Mouse (Mus musculus) heart, embryonic 14.5 days (tissue): ENCODE data around the gene Zcwpw1. TPM values are rescaled to one million over a fixed set of nuclear protein-coding genes. Genes with fewer than 3 reads are reported as not detected.

Experiments used
- ATAC-seq: fragments of 200-750 bp; cut with Nextera tagmentation; 2 replicates; pipeline ENCODE4 v1.8.0; 2017; ENCODE audit warnings: low read depth, moderate TSS enrichment; ENCODE audit not compliant: insufficient number of reproducible peaks, insufficient read depth, low FRiP score
- H3K27ac ChIP-seq, 2 experiments: fragments of 200-500 bp in 1 of 2; fragments of 300-500 bp in 1 of 2; sonication (generic) in 1 of 2; replicated peaks in 1 of 2; 2 replicates each; pipeline ENCODE4 v1.5.1; 2012 to 2014; ENCODE audit warnings: low read depth in 2 of 2, low read length in 2 of 2, control low read depth in 1 of 2, mild to moderate bottlenecking in 1 of 2, mixed read lengths in 1 of 2; ENCODE audit not compliant: control insufficient read depth in 1 of 2, insufficient read depth in 1 of 2
- H3K27me3 ChIP-seq: fragments of 300-500 bp; sonication (generic); 2 replicates; pipeline ENCODE4 v1.6.1; 2014; ENCODE audit warnings: mild to moderate bottlenecking, low read length, control low read depth; ENCODE audit not compliant: control insufficient read depth, insufficient read depth
- H3K36me3 ChIP-seq: fragments of 300-500 bp; sonication (generic); 2 replicates; pipeline ENCODE4 v1.6.1; 2014; ENCODE audit warnings: mild to moderate bottlenecking, control low read depth, low read length, mixed read lengths; ENCODE audit not compliant: control insufficient read depth, insufficient read depth
- H3K4me1 ChIP-seq, 2 experiments: fragments of 200-500 bp in 1 of 2; fragments of 300-500 bp in 1 of 2; sonication (generic) in 1 of 2; 2 replicates each; pipeline ENCODE4 v1.6.1; 2012 to 2014; ENCODE audit warnings: low read length in 2 of 2, control low read depth in 1 of 2, mixed read lengths in 1 of 2; ENCODE audit not compliant: control insufficient read depth in 2 of 2, insufficient read depth in 2 of 2
- H3K4me2 ChIP-seq: fragments of 300-500 bp; sonication (generic); 2 replicates; pipeline ENCODE4 v1.6.1; 2014; ENCODE audit warnings: mild to moderate bottlenecking, low read length
- H3K4me3 ChIP-seq, 2 experiments: fragments of 200-500 bp in 1 of 2; fragments of 300-500 bp in 1 of 2; sonication (generic) in 1 of 2; 2 replicates each; pipeline ENCODE4 v1.5.1; 2012 to 2014; ENCODE audit warnings: low read length in 2 of 2, mild to moderate bottlenecking in 2 of 2, control low read depth in 1 of 2, low read depth in 1 of 2, moderate library complexity in 1 of 2; ENCODE audit not compliant: control insufficient read depth in 1 of 2, insufficient read depth in 1 of 2
- H3K9ac ChIP-seq: fragments of 300-500 bp; sonication (generic); 2 replicates; pipeline ENCODE4 v1.6.1; 2014; ENCODE audit warnings: mild to moderate bottlenecking, low read length
- H3K9me3 ChIP-seq: fragments of 300-500 bp; sonication (generic); 2 replicates; pipeline ENCODE4 v1.6.1; 2016; ENCODE audit warnings: low read length, control low read depth; ENCODE audit not compliant: control insufficient read depth
- WGBS: fragments of 180-500 bp; shearing (Covaris S2); extraction: QIAGEN DNeasy Blood & Tissue Kit; methylation state at CpG from one replicate; pipeline ENCODE4 v1.1.7; 2014; 5-methylcytosine and 5-hydroxymethylcytosine counted together
- polyA plus RNA-seq: library from polyadenylated mRNA; unstranded; fragments of >200 nt; fragmentation: Nextera tagmentation; extraction: Ambion mirVana; gene quantifications from 2 replicates; pipeline ENCODE4 v1.2.1, GENCODE M21; 2014

Gene Zcwpw1
- polyA plus RNA-seq, 1 experiment from 2014 or later: 7.6 TPM

GRCm38 (mm10) chr5:137788171-137788570, 573 bp downstream of the Zcwpw1 start:
- H3K4me3 ChIP-seq: peak overlapping the region in 1 of 2 experiments; percentile 49; a peak in 3 of 4 replicates
- no peaks in the 10 kb centered on the region for H3K9me3 ChIP-seq
- H3K27ac ChIP-seq: no peak overlapping the region
- peak overlapping the region; percentile 77 for H3K4me2 ChIP-seq
- no peak for ATAC-seq
- H3K9ac ChIP-seq: peak overlapping the region; percentile 55; the same call in 1 of the 2 replicates
- 72% methylated on average over 24 of the region's 24 CpGs for WGBS
- peaks cover 18% of the 10 kb centered on the region for H3K36me3 ChIP-seq
- H3K27me3 ChIP-seq: no peaks in the 10 kb centered on the region
- peaks cover 24 to 26% of the 10 kb centered on the region in 2 experiments for H3K4me1 ChIP-seq

- peaks cover 15 to 19% of the 10 kb centered on the region in 2 experiments for H3K4me1 ChIP-seq
- H3K27ac ChIP-seq: no peak overlapping the region
- no peak for ATAC-seq
- H3K4me2 ChIP-seq: no peak overlapping the region
- WGBS: 94% methylated on average over 2 of the region's 2 CpGs
- H3K36me3 ChIP-seq: peaks cover 9% of the 10 kb centered on the region
- H3K9me3 ChIP-seq: no peaks in the 10 kb centered on the region
- no peak overlapping the region for H3K9ac ChIP-seq
- no peak overlapping the region for H3K4me3 ChIP-seq
- no peaks in the 10 kb centered on the region for H3K27me3 ChIP-seq
Observed at GRCm38 (mm10) chr5:137788946-137789531, 1.4 kb downstream of the Zcwpw1 start.

- H3K4me3 ChIP-seq: no peak overlapping the region
- no peaks in the 10 kb centered on the region for H3K36me3 ChIP-seq
- H3K4me1 ChIP-seq: peaks cover 3 to 8% of the 10 kb centered on the region in 2 experiments
- no peak for ATAC-seq
- no peaks in the 10 kb centered on the region for H3K9me3 ChIP-seq
- H3K9ac ChIP-seq: no peak overlapping the region
- no peaks in the 10 kb centered on the region for H3K27me3 ChIP-seq
- no peak overlapping the region for H3K4me2 ChIP-seq
- H3K27ac ChIP-seq: no peak overlapping the region
Observed at GRCm38 (mm10) chr5:137791553-137791952, 4.0 kb downstream of the Zcwpw1 start.

GRCm38 (mm10) chr5:137796606-137797005, 9.0 kb downstream of the Zcwpw1 start:
- no peaks in the 10 kb centered on the region for H3K36me3 ChIP-seq
- H3K4me3 ChIP-seq: no peak overlapping the region
- no peaks in the 10 kb centered on the region for H3K27me3 ChIP-seq
- WGBS: 74% methylated on average over 3 of the region's 3 CpGs
- peaks cover 0 to 2% of the 10 kb centered on the region in 2 experiments; a peak in 2 of 4 replicates for H3K4me1 ChIP-seq
- no peak overlapping the region for H3K27ac ChIP-seq
- ATAC-seq: no peak
- no peak overlapping the region for H3K9ac ChIP-seq
- no peak overlapping the region for H3K4me2 ChIP-seq
- no peaks in the 10 kb centered on the region for H3K9me3 ChIP-seq

GRCm38 (mm10) chr5:137800917-137801316, 13.3 kb downstream of the Zcwpw1 start:
- 57% methylated on average over 3 of the region's 3 CpGs for WGBS
- Histone ChIP-seq H3K4me3 (no peak overlapping the region), H3K9ac (no peak overlapping the region), H3K36me3 (no peaks in the 10 kb centered on the region), H3K4me2 (no peak overlapping the region), H3K9me3 (no peaks in the 10 kb centered on the region), H3K27me3 (no peaks in the 10 kb centered on the region), H3K4me1 (peaks cover 0 to 2% of the 10 kb centered on the region in 2 experiments; a peak in 2 of 4 replicates), H3K27ac (no peak overlapping the region)
- ATAC-seq: no peak

- H3K9ac ChIP-seq: no peak overlapping the region
- no peak overlapping the region for H3K4me2 ChIP-seq
- no peak overlapping the region for H3K27ac ChIP-seq
- ATAC-seq: no peak
- WGBS: 71% methylated on average over 1 of the region's 1 CpGs
- H3K4me1 ChIP-seq: no peaks in the 10 kb centered on the region
- no peaks in the 10 kb centered on the region for H3K27me3 ChIP-seq
- H3K9me3 ChIP-seq: no peaks in the 10 kb centered on the region
- no peaks in the 10 kb centered on the region for H3K36me3 ChIP-seq
- no peak overlapping the region for H3K4me3 ChIP-seq
Observed at GRCm38 (mm10) chr5:137806158-137806557, 18.6 kb downstream of the Zcwpw1 start.

GRCm38 (mm10) chr5:137808316-137808715, 20.7 kb downstream of the Zcwpw1 start:
- H3K27me3 ChIP-seq: no peaks in the 10 kb centered on the region
- no peak overlapping the region for H3K4me3 ChIP-seq
- H3K4me1 ChIP-seq: no peaks in the 10 kb centered on the region
- no peak overlapping the region for H3K27ac ChIP-seq
- no peak overlapping the region for H3K4me2 ChIP-seq
- H3K36me3 ChIP-seq: no peaks in the 10 kb centered on the region
- 80% methylated on average over 5 of the region's 5 CpGs for WGBS
- H3K9me3 ChIP-seq: no peaks in the 10 kb centered on the region
- no peak for ATAC-seq
- H3K9ac ChIP-seq: no peak overlapping the region
